Mouse (Mus musculus) embryonic facial prominence, embryonic 11.5 days (tissue): Measurements from ENCODE around the gene Gm10283. TPM values are rescaled to one million over a fixed set of nuclear protein-coding genes. Genes with fewer than 3 reads are reported as not detected.

Experiments
- ATAC-seq: fragments of 200-750 bp; cut with Nextera tagmentation; replicated peaks from 2 replicates; pipeline ENCODE4 v1.8.0; 2017; ENCODE audit warnings: low read depth; ENCODE audit not compliant: insufficient number of reproducible peaks, low FRiP score, low TSS enrichment
- DNase-seq: peaks from one replicate; pipeline ENCODE4 v3.0.0-alpha.2; 2015; ENCODE audit warnings: low spot score
- H3K27ac ChIP-seq: fragments of 300-500 bp; sonication (generic); replicated peaks from 2 replicates; pipeline ENCODE4 v1.5.1; 2014; ENCODE audit warnings: mild to moderate bottlenecking, low read depth, low read length, control low read depth
- H3K27me3 ChIP-seq: fragments of 300-500 bp; sonication (generic); 2 replicates; pipeline ENCODE4 v1.6.1; 2014; ENCODE audit warnings: mild to moderate bottlenecking, low read length, moderate library complexity, mixed read lengths; ENCODE audit not compliant: control insufficient read depth, insufficient read depth
- H3K36me3 ChIP-seq: fragments of 300-500 bp; sonication (generic); replicated peaks from 2 replicates; pipeline ENCODE4 v1.6.1; 2014; ENCODE audit warnings: low read depth, mild to moderate bottlenecking, low read length, moderate library complexity, mixed read lengths; ENCODE audit not compliant: control insufficient read depth, insufficient read depth
- H3K4me1 ChIP-seq: fragments of 300-500 bp; sonication (generic); 2 replicates; pipeline ENCODE4 v1.6.1; 2014; ENCODE audit warnings: low read length, mixed read lengths; ENCODE audit not compliant: control insufficient read depth, insufficient read depth
- H3K4me2 ChIP-seq: fragments of 300-500 bp; sonication (generic); 2 replicates; pipeline ENCODE4 v1.6.1; 2014; ENCODE audit warnings: low read depth, mild to moderate bottlenecking, control low read depth, low read length, moderate library complexity
- H3K4me3 ChIP-seq: fragments of 300-500 bp; sonication (generic); 2 replicates; pipeline ENCODE4 v1.5.1; 2014; ENCODE audit warnings: low read depth, low read length, control low read depth
- H3K9ac ChIP-seq: fragments of 300-500 bp; sonication (generic); replicated peaks from 2 replicates; pipeline ENCODE4 v1.6.1; 2014; ENCODE audit warnings: mild to moderate bottlenecking, control low read depth, low read length
- H3K9me3 ChIP-seq: fragments of 300-500 bp; sonication (generic); replicated peaks from 2 replicates; pipeline ENCODE4 v1.6.1; 2016; ENCODE audit warnings: mild to moderate bottlenecking, low read length, inconsistent platforms, mixed read lengths; ENCODE audit not compliant: control insufficient read depth
- WGBS: fragments of 180-500 bp; shearing (Covaris S2); extraction: QIAGEN DNeasy Blood & Tissue Kit; methylation state at CpG from one replicate; pipeline ENCODE4 v1.1.7; 2014; 5-methylcytosine and 5-hydroxymethylcytosine counted together
- polyA plus RNA-seq: library from polyadenylated mRNA; unstranded; fragments of >200 nt; fragmentation: Nextera tagmentation; extraction: Ambion mirVana; gene quantifications from 2 replicates; pipeline ENCODE4 v1.2.1, GENCODE M21; 2014

Gene Gm10283
- polyA plus RNA-seq, 1 experiment from 2014 or later: not detected

DNA sequence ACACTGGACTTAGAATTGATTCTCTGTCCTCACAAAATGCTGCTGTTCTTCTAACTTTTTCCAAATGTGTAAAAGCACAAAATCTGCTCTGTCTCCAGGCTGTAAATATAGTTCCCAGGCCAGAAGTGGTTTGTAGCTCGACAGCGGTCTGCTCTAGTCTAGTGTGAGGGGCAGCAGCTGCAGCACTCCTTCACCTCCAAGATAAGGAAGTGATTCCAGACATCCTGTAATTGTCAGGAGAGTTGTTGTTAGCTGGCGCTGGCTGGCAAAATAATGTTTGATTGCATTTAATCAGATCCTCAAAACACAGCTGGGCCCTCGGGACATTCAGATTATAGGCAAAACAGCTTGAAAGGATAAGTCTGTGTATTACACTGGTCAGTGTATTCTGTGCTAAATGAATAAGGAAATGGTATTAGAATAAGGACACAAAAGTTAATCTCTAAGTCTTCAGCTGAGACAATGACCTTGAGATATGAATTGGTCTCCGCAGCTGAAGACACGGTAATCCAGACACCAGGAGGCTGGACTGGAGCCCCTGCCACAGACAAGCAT is 97.9 kb downstream of the Gm10283 start:
- H3K4me3 ChIP-seq: no peak overlapping the region
- no peaks in the 10 kb centered on the region for H3K27me3 ChIP-seq
- H3K9ac ChIP-seq: no peak overlapping the region
- DNase-seq: peak; percentile 11
- ATAC-seq: no peak
- no peaks in the 10 kb centered on the region for H3K36me3 ChIP-seq
- no peak overlapping the region for H3K4me2 ChIP-seq
- no peak overlapping the region for H3K27ac ChIP-seq
- WGBS: 53% methylated on average over 6 of the region's 6 CpGs
- H3K4me1 ChIP-seq: no peaks in the 10 kb centered on the region
- no peaks in the 10 kb centered on the region for H3K9me3 ChIP-seq

DNA sequence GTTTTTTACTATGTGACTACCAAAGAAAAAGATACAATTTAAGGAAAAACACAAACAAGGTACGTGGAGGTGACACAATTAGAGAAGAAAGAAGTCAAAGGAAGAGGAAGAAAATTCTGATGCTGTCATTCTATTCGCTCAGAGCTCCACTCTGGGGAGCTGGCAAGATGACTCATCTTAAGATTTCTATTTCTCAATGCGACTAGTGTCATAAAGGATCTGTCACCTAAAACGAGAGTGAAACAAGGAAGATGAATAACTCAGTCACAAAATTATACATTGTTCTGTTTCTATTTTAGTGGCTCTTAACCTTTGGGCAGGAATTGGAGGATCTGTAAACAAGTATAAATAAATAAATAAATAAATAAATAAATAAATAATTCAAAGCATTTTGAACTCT is 109.3 kb downstream of the Gm10283 start:
- Histone ChIP-seq H3K4me2 (no peak overlapping the region), H3K27me3 (no peaks in the 10 kb centered on the region), H3K9ac (no peak overlapping the region), H3K4me1 (no peaks in the 10 kb centered on the region), H3K27ac (no peak overlapping the region), H3K9me3 (no peaks in the 10 kb centered on the region), H3K36me3 (no peaks in the 10 kb centered on the region), H3K4me3 (no peak overlapping the region)
- no peak for ATAC-seq
- WGBS: 83% methylated on average over 4 of the region's 4 CpGs
- no peak for DNase-seq

DNA sequence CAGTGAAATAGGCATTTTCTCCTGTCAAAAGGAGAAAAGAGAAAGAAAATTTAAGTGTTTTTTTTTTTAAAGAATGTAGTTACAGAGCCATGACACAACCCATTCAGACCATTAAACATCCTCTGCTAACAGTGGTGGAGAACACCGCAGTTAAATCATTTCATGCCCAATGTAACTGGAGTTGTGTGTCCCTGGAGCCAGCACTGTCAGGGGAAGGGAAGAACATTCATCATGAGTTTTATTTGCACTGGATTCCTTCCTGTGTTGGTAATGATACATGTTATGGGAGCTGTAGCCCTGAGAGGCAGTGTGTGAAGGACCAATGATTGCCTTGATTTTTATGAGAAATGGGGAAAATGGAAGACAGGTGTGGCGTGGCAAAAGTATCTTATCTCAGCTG is 116.4 kb downstream of the Gm10283 start:
- Histone ChIP-seq H3K9me3 (no peaks in the 10 kb centered on the region), H3K27ac (no peak overlapping the region), H3K4me3 (no peak overlapping the region), H3K27me3 (no peaks in the 10 kb centered on the region), H3K9ac (no peak overlapping the region), H3K4me2 (no peak overlapping the region), H3K36me3 (no peaks in the 10 kb centered on the region), H3K4me1 (no peaks in the 10 kb centered on the region)
- DNase-seq (no peak), ATAC-seq (no peak)
- WGBS: 80% methylated on average over 2 of the region's 2 CpGs

Other genes starting within 250 kb of the Gm10283 start
- gene Aadat, start 2.7 kb upstream of the Gm10283 start, polyA plus RNA-seq: 1.9 and 2.4 TPM in 2 replicates
- 1.3 and 2.0 TPM in 2 replicates for gene Mfap3l, start 129.6 kb upstream of the Gm10283 start, polyA plus RNA-seq